16 mouse cellular contexts compared by ENCODE assay signal in genomic region chr11:51518100-51518499, GRCm38 (mm10).
DNase-seq lines count a peak whose midpoint lies in the region; ATAC-seq and TF ChIP-seq lines count a peak whose summit lies in the region.
"Had no signal": no experiment of that assay in that cellular context is flagged by ENCODE, and none has a peak within 500 bp of the region (broad histone marks: within the 10 kb centered on the region; RNA-seq: fewer than 3 reads in every experiment).

No protein-coding gene starts in this region.

- no peak for TF ChIP-seq EP300 in heart, adult 2 months (IDR thresholded peaks at IDR 0.05; ENCODE audit: insufficient read depth, low read depth, low read length)

- H3K9ac ChIP-seq in heart, adult 2 months (ENCODE audit: low read depth, low read length), result no peak overlapping the region
- H3K9ac ChIP-seq in lung, embryonic 14.5 days, result no peak overlapping the region
- H3K9ac ChIP-seq in ES-E14 (ENCODE audit: insufficient read depth, low read depth, low read length, poor library complexity, severe bottlenecking), result no peak overlapping the region
- H3K9ac ChIP-seq: hindbrain, embryonic 12.5 days; midbrain, embryonic 15.5 days had no signal

- no peaks in the 10 kb centered on the region for H3K4me1 ChIP-seq in heart, adult 2 months (ENCODE audit: control insufficient read depth, insufficient read depth, low read length)
- H3K4me1 ChIP-seq in lung, embryonic 14.5 days (ENCODE audit: insufficient read depth), result no peaks in the 10 kb centered on the region
- no peaks in the 10 kb centered on the region for H3K4me1 ChIP-seq in ES-E14 (ENCODE audit: control insufficient read depth in 2 of 2, insufficient read depth in 2 of 2, low read length in 2 of 2, poor library complexity in 1 of 2)
- H3K4me1 ChIP-seq: hindbrain, embryonic 12.5 days; midbrain, embryonic 15.5 days had no signal

- DNase-seq in heart, adult 2 months, result no peak
- no peak for DNase-seq in heart, postnatal 36 days
- DNase-seq in lung, embryonic 14.5 days, result no peak
- DNase-seq in lung, postnatal 36 days, result no peak
- DNase-seq in ES-E14 (ENCODE audit: low read depth, low spot score), result peak; percentile 35
- DNase-seq in splenic B cell, adult 2 months (ENCODE audit: low read depth, low spot score), result peak; percentile 15
- no peak for DNase-seq in gastrocnemius, postnatal 4 days (ENCODE audit: low spot score in 2 of 2)
- DNase-seq: cerebellum, adult 11 months; cerebellum, postnatal 25 days; kidney, adult 2 months; kidney, postnatal 4 days; lung, adult 18-20 months; thymus, adult 2 months had no signal

- no peaks in the 10 kb centered on the region for H3K9me3 ChIP-seq in lung, embryonic 14.5 days (ENCODE audit: low read depth, low read length)
- H3K9me3 ChIP-seq in ES-E14 (ENCODE audit: control insufficient read depth, insufficient read depth, low read depth, low read length), result no peaks in the 10 kb centered on the region
- H3K9me3 ChIP-seq: hindbrain, embryonic 12.5 days; midbrain, embryonic 15.5 days had no signal

- ATAC-seq in lung, embryonic 14.5 days (ENCODE audit: insufficient read depth), result no peak
- ATAC-seq: midbrain, embryonic 15.5 days; Patski had no signal

- H3K4me2 ChIP-seq in lung, embryonic 14.5 days, result no peak overlapping the region
- H3K4me2 ChIP-seq: hindbrain, embryonic 12.5 days; midbrain, embryonic 15.5 days had no signal

- no peaks in the 10 kb centered on the region for H3K27me3 ChIP-seq in heart, adult 2 months (ENCODE audit: control insufficient read depth, insufficient read depth, low read length)
- H3K27me3 ChIP-seq in lung, embryonic 14.5 days (ENCODE audit: insufficient read depth, low read length), result no peaks in the 10 kb centered on the region
- H3K27me3 ChIP-seq in splenic B cell, adult 2 months (ENCODE audit: control insufficient read depth, insufficient read depth, low read length, poor library complexity, severe bottlenecking), result no peaks in the 10 kb centered on the region
- H3K27me3 ChIP-seq: hindbrain, embryonic 12.5 days; midbrain, embryonic 15.5 days; Patski had no signal

- WGBS in heart, adult 2 months, result 97% methylated on average over 3 of the region's 3 CpGs
- 97% methylated on average over 3 of the region's 3 CpGs for WGBS in lung, embryonic 14.5 days

- intact Hi-C loops in heart, adult 2 months (cut with DNase I), result no loop called here
- intact Hi-C loops in heart, postnatal 36 days (cut with DNase I), result no loop called here

- no peaks in the 10 kb centered on the region for H3K36me3 ChIP-seq in heart, adult 2 months (ENCODE audit: control insufficient read depth, insufficient read depth, low read length)
- H3K36me3 ChIP-seq in lung, embryonic 14.5 days (ENCODE audit: insufficient read depth), result no peaks in the 10 kb centered on the region
- no peaks in the 10 kb centered on the region for H3K36me3 ChIP-seq in ES-E14 (ENCODE audit: control insufficient read depth, insufficient read depth, low read length, poor library complexity, severe bottlenecking)
- H3K36me3 ChIP-seq in splenic B cell, adult 2 months (ENCODE audit: control insufficient read depth, insufficient read depth, low read length, poor library complexity, severe bottlenecking), result no peaks in the 10 kb centered on the region
- H3K36me3 ChIP-seq: hindbrain, embryonic 12.5 days; midbrain, embryonic 15.5 days had no signal

- no peak overlapping the region for H3K27ac ChIP-seq in heart, adult 2 months
- no peak overlapping the region for H3K27ac ChIP-seq in lung, embryonic 14.5 days (ENCODE audit: low read depth)
- H3K27ac ChIP-seq in ES-E14 (ENCODE audit: insufficient read depth, low read depth, low read length, poor library complexity, severe bottlenecking), result no peak overlapping the region
- H3K27ac ChIP-seq: hindbrain, embryonic 12.5 days; midbrain, embryonic 15.5 days had no signal

- TF ChIP-seq POLR2A in heart, adult 2 months (IDR thresholded peaks at IDR 0.05; ENCODE audit: insufficient read depth, low read depth, low read length), result no peak

- no peaks in the 10 kb centered on the region for H3K79me2 ChIP-seq in heart, adult 2 months (replicated peaks; ENCODE audit: control insufficient read depth, insufficient read depth, low read length)

- no peak overlapping the region for H3K4me3 ChIP-seq in heart, adult 2 months
- no peak overlapping the region for H3K4me3 ChIP-seq in lung, embryonic 14.5 days (ENCODE audit: low read depth, low read length)
- no peak overlapping the region for H3K4me3 ChIP-seq in ES-E14 (ENCODE audit: insufficient read depth in 1 of 2, low read depth in 1 of 2, low read length in 2 of 2, poor library complexity in 1 of 2, severe bottlenecking in 1 of 2)
- H3K4me3 ChIP-seq: hindbrain, embryonic 12.5 days; midbrain, embryonic 15.5 days had no signal

- TF ChIP-seq CTCF in heart, adult 2 months (IDR thresholded peaks at IDR 0.05), result 0 out of 2 replicates have a peak, but pooled peaks have one; percentile 3
- TF ChIP-seq CTCF in lung, embryonic 14.5 days (IDR thresholded peaks at IDR 0.05; ENCODE audit: low read depth), result peak; percentile 49; the same call in 1 of the 2 replicates

- in situ Hi-C loops in ES-E14 (cut with MboI; ENCODE audit: low sequenced_read_pairs in 2 of 2, unreplicated experiment in 2 of 2), result no loop called here

TF ChIP-seq in ES-E14, 5 proteins besides CTCF, POLR2A, EP300 and RAD21:
- TF ChIP-seq CHD2 (IDR thresholded peaks at IDR 0.05; ENCODE audit: low read depth, low read length) (no peak), ZC3H11A (IDR thresholded peaks at IDR 0.05; ENCODE audit: borderline replicate concordance, low read depth, low read length) (no peak)

Comparison
In these comparisons a context has a peak if more than half of its experiments do, and no peak if none do; other contexts are left out.
1. DNase-seq: peak in ES-E14 (single experiment) and splenic B cell, adult 2 months (single experiment); none in heart, adult 2 months (0 of 2), heart, postnatal 36 days (0 of 2), lung, embryonic 14.5 days (single experiment), lung, postnatal 36 days (single experiment) and gastrocnemius, postnatal 4 days (0 of 2).